Mouse (Mus musculus) cerebellum, adult (tissue): ENCODE results near the gene Cavin1.

Experiments
- ATAC-seq: cut with Nextera tagmentation; 2 replicates; pipeline ENCODE4 v1.9.2; 2017; ENCODE audit warnings: mild to moderate bottlenecking, moderate library complexity, mixed read lengths; ENCODE audit not compliant: insufficient number of reproducible peaks, low FRiP score, low TSS enrichment

Gene Cavin1

DNA sequence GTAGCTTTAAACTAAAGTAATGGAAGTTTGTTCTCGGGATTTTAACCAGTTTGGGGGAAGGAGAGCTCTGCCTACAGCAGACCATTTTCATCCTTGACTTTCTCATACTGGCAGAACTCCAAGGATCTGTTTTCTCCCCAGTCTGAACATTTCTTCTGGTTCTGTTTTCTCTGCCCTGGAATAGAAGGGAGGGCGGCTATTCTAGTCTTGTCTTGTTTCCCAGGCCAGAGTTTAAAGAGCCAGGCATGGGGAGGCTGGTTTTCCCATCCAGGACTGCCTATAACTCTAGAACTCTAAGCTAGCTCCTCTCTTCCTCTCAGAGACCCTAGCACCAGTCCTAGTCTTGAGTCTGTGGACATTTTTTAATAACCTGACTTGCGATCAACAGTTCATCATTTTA lies 10.9 kb downstream of the Cavin1 start:
- ATAC-seq = no peak

- ATAC-seq = no peak
Measured at GRCm38 (mm10) chr11:100959464-100959810, 11.2 kb downstream of the Cavin1 start.

DNA sequence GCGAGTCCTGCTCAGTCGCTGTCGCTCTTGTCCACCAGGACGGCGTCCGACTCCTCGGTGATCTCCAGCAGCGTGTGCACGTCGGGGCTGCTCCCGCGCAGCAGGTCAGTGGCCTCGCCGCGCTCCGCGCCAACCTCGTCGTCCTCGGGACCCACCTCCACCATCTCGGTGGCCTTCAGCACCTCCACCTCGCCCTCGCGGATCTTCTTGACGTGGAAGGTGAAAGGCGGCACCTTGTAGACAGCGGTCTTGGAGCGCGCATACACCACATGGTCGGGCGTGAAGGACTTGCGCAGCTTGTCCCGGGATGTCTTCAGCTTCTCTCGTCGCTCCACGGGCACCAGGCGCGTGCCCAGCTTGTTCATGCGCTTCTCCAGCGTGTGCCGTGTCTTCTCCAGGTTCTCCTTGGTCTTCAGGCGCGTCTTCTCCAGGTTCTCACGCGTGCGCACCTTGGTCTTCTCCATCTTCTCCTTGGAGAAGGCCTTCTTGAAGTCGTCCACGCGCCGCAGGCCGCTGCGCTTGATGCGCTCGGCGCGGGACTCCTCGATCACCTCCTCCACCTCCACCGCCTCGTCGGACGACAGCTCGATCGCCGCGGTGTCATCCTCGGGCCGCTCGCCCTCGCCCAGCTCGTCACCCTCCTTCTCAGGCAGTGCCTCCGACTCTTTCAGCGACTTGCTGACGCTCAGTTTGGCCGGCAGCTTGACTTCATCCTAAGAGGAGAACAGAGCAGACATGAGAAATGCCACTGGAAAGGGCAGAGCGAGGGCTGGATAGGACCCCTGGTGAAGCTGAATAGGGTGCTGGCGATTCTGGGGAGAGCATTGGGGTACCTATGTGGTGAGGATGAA lies 11.8 kb downstream of the Cavin1 start:
- no peak for ATAC-seq

DNA sequence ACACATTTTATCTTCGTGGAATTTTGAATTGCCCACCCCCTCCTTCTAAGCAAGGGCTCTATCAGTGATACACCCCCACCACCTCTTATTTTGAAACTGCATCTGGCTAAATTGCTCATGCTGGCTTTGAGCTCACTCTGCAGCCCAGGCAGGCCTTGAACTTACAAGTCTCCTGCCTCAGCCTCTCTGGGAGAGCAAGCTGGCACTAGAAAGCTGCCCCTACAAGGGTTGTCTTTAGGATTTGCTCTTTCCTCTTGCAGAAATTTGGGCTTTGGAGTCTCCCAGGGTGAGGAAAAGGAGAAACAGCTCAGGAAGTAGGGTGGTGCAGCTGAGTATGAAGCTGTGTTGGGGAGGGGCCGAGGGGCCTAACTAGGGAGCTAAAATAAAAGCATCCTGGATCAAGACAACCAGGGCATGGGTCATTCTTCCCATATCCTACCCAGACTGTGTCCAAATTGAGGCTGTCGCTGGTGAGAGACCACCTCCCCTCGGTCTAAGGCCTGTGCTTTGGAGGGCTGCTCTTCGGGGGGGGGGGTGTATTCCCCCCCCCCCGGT lies 12.7 kb downstream of the Cavin1 start:
- no peak for ATAC-seq

DNA sequence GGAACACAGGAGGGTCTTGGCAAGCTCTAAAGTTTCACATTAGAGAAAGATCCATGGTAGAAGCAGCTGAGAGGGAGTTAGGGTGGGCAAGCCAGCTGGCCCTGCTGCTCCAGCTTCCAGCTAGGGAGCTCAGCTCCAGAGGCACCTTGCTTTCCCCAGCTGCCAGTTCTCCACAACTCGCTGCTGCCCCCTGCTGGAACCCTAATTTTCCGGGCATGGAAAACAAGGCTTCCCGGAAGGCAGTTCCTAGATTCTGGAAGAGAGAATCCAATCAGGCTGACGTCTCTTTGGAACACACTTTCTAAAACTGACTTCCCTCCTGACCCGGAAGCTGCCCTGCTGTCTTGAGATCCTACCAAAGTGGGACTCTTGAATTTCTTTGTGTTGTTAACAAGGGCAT lies 13.4 kb downstream of the Cavin1 start:
- ATAC-seq = no peak

GRCm38 (mm10) chr11:100949540-100949939 lies 21.1 kb downstream of the Cavin1 start:
- no peak for ATAC-seq

DNA sequence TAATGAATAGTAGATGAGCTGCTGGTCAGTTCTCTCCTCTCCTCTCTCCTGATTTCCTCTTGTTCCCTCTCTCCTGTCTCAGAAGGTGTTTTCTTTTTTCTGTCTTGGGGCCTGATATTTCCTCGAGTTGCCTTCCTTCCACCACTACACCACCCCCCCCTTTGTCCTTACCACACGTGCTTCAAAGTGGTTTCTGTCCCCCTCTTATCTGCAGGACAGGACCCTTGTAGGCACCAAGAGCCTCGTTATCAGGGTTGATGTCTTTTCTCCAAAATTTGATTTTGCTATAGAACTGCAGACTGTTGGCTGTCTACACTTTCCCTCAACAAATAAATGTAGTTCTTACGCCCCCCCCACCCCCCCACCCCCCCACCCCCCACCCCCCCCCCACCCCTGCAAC lies 22.4 kb downstream of the Cavin1 start:
- ATAC-seq = no peak

GRCm38 (mm10) chr11:100947548-100947947 lies 23.1 kb downstream of the Cavin1 start:
- ATAC-seq = no peak

DNA sequence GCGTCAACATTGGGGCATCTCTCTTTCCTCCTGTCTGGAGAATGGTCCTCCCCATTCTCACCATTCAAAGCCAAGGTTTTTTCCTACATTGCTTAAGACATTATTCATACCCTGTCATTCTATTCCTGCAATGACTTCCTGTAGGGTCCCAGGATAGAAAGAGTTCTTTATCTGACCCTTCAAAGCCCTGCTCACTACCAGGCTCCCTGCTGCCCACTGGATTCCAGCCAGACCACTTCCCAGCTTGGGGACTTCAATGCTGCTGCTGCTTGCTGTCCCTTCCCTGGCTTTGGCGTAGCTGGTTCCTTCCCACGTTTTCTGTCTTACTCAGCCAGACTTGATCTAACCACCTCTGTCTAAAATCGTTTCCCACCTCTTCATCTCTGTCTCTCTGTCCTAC lies 23.8 kb downstream of the Cavin1 start:
- ATAC-seq = no peak

- no peak for ATAC-seq
Measured at GRCm38 (mm10) chr11:100942388-100942787, 28.3 kb downstream of the Cavin1 start.

GRCm38 (mm10) chr11:100939512-100940151 lies 31.1 kb downstream of the Cavin1 start, which contains the start of gene Stat3:
Stat3 (minus strand) TSS chr11:100939540.
- ATAC-seq = peak; percentile 98

- no peak; the same call in 1 of the 2 replicates for ATAC-seq
Measured at GRCm38 (mm10) chr11:100938711-100939511, 31.8 kb downstream of the Cavin1 start.

DNA sequence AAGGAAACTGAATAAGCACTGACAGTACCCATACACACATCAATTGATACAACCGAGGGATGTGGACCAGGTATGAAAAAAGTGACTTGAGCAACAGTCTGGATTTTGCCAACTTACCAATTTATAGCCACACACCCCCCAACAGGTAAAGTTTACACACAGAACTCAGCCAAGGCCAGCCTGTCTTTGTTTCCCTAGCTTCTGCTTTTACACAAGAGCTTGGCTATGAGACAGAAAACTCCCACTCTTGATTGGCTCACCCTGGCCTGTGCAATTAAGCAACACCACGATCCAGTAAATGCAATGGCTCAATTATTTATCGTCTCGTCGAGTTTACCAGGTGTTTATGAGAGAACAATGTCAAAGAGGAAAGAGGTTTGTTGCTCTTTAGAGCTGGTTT lies 32.6 kb downstream of the Cavin1 start:
- no peak for ATAC-seq

GRCm38 (mm10) chr11:100937295-100937694 lies 33.4 kb downstream of the Cavin1 start:
- ATAC-seq = no peak

- ATAC-seq = no peak
Measured at GRCm38 (mm10) chr11:100935373-100936355, 35.0 kb downstream of the Cavin1 start.

- no peak for ATAC-seq
Measured at GRCm38 (mm10) chr11:100931254-100931921, 39.3 kb downstream of the Cavin1 start.

DNA sequence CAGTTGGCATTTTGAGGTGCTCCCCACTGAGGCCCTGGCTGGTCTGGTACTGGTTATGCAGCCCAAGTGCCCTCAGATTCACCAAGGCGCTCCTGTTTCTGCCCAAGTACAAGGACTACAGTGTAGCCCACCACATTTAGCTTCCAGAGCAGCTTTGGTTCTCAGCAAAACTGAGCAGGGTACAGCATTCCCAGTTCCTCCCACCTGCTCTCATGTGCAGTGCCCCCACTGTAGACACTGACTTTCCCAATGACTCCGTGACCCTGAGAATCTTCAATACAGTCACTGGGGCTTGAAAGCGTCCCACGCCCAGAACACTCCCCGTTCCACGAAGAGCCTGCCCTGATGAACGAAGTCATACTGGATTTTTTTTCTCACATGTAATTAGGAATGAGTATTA lies 40.1 kb downstream of the Cavin1 start:
- ATAC-seq = no peak

- ATAC-seq = no peak
Measured at GRCm38 (mm10) chr11:100927386-100927785, 43.3 kb downstream of the Cavin1 start.

GRCm38 (mm10) chr11:100924386-100924919 lies 46.2 kb downstream of the Cavin1 start:
- ATAC-seq = no peak
